Mouse (Mus musculus): ENCODE measurements around the gene Aff4. TPM values are rescaled to one million over a fixed set of nuclear protein-coding genes. Genes with fewer than 3 reads are reported as not detected.
A peak's percentile ranks its signal among the peaks of the same experiment; 100 is the strongest.
"Not testable (repeated sequence)": the region's sequence is repeated elsewhere in the genome, so short reads cannot be mapped to it uniquely, and the experiment has no call there.

Aff4 gene
- total RNA-seq, 2 experiments from 2014 or later, result 127 to 129 TPM

DNA sequence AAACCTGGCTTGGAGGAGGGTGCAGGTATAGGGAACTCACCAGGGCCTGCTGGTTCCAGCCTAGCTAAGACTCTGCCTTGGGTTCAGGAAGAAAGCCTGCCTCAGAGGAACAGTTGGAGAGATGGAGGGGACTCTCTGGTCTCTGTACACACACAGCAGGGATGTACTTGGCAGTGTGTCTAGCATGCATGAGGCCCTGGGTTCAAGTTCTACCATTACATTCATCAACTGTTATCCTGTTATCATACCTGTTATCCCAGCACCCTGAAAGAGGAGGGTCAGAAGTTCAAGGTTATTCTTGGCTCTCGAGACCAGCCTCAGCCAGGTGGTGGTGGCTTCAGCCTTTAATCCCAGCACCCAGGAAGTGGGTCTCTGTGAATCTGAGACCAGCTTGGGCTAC lies 13.7 kb upstream of the Aff4 start:
- DNase-seq, result no peak
- intact Hi-C loops (cut with DNase I), result no loop called here

DNA sequence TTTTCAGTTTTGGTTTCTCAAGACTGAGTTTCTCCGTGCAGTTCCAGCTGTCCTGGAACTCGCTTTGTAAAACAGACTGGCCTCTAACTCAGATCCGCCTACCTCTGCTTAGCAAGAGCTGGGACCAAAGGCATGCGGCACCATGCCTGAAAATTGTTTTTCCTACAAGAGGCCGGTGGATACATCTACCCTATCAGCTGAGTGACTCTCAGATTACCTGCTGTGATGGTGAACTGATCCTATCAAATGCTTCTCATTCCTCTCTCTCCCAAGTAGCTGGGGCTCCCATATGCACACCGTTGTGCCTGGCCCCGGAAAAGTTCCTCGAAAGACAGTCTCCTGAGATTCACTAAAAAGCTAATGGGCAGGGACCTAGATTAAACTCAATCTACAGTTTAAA lies 12.9 kb upstream of the Aff4 start:
- intact Hi-C loops (cut with DNase I), result no loop called here
- DNase-seq, result no peak

DNA sequence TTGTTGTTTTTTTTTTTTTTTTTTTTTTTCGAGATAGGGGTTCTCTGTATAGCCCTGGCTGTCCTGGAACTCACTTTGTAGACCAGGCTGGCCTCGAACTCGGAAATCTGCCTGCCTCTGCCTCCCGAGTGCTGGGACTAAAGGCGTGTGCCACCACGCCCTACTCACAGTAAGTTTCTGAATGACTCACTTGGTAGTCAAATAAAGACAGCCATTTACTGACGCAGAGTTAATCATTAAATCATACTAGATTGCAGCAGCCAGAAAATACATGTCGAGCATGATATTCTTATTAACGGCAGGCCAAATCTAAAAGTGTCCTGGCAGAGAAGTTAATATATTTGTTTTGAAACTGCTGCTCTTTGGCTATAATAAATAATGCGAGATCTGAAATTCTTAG lies 9.6 kb upstream of the Aff4 start:
- intact Hi-C loops (cut with DNase I); DNase-seq: not testable (repeated sequence)

DNA sequence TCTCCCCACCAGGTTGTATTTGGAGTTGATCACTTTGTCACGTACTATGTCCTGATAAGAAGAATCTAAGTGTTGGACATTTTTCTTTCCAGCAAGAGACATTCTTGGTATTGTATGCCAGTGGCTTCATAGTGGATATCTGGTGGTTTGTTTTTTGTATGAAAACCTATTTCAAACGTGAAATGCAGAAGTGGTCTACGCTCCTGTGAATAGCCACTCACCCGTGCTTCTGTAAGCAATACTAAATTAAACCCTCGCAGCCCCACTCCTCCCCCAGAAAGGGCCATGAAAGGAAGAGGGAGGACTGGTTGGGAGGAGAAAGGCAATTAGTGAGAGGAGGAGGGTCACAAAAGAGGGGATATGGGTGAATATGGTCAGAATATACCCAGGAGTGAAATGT lies 7.9 kb upstream of the Aff4 start:
- no peak for DNase-seq
- intact Hi-C loops (cut with DNase I), result no loop called here

DNA sequence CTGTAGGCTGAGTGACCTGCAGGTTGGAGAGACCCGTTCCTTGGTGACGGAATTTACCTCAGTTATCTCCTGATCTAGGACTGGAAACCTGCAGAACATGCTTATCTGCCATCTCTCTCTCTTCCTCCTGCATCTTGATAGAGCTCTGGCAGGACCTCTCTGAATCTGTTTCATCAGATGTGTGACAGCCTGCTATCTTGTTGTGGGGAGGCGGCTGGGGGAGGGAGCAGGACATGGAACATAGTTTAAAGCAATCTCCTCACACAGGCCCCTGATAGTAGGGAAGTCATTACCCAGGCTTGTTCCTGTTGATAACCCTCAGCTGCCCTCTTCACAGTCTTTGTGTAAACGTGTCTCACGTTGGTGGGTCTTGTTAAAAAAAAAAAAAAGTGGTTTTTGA lies 5.3 kb upstream of the Aff4 start:
- intact Hi-C loops (cut with DNase I), result loop anchor here (5.0 kb wide), 1 partner anchor 33 kb away; no protein-coding TSS in a partner anchor

DNA sequence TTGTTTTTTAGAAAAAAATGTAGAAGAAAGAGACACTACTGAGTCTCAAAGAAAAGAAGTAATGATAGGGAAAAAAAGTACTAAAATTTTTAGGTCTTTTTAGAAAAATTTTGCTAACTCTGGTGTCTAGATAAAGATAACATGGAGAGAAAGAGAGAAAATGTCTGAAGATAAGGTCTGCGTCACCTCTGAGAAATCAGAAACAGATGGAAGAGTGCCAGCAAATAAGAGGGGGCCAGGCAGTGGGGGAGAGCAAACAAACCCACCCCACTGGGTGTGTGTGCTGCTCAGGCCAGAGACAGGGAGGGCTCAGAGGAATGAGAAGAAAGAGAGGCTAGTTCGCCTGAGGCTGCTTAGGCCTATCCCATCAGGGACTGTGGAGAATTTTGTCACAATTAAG lies 4.9 kb upstream of the Aff4 start:
- DNase-seq, result no peak
- intact Hi-C loops (cut with DNase I), result loop anchor here (5.0 kb wide), 1 partner anchor 33 kb away; no protein-coding TSS in a partner anchor

More for the DNA sequence above, 5.3 kb upstream of the Aff4 start:
- no peak for DNase-seq

DNA sequence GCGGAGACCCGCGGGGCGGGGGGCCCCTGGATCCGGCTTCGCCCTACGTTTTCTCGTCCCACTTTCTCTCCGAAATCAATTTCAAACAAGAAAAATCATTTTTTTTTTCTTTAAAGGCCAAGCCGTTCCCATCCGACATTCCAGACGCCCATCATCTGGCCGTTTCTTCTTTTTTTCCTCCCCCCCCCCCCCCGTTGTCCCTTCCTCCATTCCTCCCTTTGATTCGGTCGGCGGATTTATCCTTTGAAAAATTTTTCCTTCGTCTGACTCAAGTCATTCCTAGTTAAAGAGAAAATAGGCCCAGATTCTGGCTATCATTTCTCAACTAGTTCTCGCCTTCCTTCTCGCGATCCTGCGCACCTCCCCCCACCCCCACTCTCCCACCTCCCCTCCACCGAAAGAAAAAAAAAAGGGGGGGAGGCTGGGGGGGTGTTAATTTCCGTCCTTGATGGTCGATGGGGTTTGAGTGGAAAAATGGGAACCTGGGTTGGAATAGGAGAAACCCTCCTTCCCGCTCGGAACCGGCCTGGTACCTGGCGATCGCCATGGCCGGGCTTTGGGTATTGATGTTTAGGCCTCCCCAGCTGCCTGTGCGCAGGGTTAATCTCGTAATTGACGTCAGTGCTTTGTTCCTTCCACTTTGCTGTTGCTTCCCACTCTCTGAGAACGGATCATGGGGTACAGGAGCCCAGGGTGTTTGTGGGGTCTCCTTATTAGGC lies 750 bp downstream of the Aff4 start:
- peak; percentile 71 to 74 for DNase-seq
- intact Hi-C loops (cut with DNase I), result loop anchor here (2.0 kb wide), 2 partner anchors 27 to 53 kb away; partner anchors contain the start of gene Zcchc10

DNA sequence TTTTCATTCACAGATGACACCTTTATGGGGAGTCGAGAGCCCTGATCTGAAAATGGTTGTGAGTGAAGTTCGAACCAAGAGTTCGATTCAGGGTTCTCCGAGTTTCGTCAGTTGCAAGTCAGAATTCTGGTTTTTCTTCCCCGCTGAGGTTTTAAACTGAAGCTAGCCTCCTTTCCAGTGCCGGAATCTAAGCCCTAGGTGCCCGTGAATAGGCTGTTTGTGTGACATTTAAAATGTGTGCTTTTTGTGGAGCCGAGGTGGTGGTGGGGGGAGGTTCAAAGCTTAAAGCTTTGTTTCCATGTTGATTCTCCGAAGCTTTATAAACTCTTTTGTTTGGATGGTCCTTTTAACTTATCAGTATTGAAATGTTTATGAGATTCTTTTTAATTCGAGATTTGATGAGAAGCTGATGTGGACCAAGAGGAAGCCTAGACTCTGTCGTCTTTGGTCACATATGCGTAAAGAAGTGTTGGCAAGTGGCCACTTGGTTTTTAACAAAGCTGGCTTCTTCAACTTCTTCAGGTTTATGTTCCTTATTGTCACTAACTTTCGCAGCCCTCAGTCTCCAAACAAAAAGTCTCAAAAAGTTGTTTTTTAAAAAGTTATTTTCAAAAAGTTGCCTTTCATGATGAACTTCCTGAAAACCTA lies 1.4 kb downstream of the Aff4 start:
- intact Hi-C loops (cut with DNase I), result loop anchor here (2.0 kb wide), 2 partner anchors 27 to 53 kb away; partner anchors contain the start of gene Zcchc10
- DNase-seq, result peak; percentile 24 to 25

DNA sequence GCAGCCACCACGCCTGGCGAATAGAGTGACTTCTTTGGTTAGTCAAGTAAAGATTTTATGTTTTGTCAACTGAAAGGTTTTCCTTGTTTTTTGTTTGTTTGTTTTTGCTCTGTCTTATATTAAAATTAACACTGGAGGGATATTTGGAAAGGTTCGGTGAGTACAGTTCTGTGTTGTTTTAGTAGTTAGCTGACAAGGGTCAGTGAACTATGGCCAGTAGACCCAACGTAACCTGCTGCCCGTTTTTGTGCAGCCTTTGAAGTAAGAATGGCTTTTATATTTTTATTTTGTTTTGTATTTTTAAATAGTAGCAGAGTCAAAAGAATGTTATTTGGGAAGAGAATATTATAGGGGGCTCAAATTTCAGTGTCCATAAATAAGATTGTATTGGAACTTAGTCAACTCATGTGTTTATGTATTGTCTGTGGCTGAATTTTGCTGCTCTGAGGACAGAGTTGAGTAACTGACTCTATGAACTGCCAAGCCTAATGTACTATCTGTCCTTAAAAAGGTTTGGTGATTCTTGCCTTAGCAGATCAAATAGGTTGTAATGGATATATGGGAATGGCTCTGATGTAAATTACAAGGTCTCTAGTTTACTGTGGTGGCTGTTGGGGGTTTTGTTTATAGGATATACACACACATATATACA lies 8.0 kb downstream of the Aff4 start:
- DNase-seq, result no peak
- intact Hi-C loops (cut with DNase I), result no loop called here

DNA sequence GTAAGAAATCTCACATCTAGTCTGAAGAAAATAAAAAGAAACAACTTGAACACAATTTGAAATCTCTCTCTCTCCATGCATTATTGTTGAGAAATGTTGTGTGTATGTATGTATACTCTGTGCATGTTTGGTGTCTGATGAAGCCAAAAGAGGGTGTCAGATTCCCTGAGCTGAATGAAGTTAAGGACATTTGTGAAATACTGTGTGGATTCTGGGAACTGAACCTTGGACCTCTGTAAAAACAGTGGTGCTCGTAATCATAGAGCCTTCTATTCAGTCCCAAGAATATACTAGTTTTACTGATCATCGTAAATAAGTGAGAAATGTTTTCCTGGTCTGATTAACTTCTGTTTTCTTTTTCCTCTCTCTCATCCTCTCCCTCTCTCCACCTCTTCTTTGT lies 16.4 kb downstream of the Aff4 start:
- no peak for DNase-seq
- intact Hi-C loops (cut with DNase I), result no loop called here

DNA sequence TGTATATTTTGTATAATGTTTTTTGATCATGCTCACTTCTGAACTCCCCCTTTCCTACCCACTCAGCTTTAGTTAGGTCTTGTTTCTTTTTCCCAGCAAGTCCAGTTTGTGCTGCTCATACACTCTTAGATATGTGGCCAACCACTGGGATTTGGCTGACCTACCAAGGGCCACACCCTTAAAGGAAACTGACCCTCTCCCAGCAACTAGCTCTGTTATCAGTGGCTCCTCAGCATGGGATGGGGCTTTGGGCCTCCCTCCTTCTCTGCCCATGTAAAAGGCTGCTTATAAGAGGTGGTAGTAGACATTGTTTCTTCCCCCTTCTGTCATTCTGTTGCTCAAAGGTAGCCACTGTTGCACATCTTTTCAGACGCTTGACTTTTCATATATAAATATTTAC lies 28.3 kb downstream of the Aff4 start:
- peak; percentile 14 to 18 for DNase-seq
- intact Hi-C loops (cut with DNase I), result no loop called here

DNA sequence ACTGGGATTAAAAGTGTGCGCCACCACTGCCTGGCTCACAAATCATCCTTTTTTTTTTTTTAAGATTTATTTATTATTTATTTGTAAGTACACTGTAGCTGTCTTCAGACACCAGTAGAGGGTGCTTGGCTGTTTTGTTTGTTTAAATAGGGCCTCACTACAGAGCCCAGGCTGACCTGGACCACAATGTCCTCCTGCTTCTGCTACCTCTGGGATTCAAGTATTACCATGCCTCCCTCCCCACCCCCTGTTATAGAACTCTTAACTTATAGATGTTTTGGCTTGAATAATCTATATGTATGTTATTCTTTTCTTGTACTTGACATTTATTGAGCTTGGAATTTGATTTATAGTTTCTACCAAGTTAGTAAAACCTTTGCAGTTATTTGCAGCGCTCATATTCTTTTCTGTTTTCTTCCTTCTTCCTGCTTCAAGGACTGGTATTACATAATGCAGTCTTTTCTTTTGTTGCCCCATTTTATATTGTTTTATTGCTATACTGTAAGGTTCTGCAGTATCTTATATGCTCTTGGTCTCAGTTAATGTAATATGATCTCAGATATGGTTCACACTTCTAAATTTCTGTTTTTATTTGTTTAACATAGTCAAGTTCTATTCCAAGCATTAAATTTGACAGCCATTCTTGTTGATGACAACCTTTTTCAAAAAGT lies 33.3 kb downstream of the Aff4 start:
- DNase-seq, result no peak
- intact Hi-C loops (cut with DNase I), result no loop called here

DNA sequence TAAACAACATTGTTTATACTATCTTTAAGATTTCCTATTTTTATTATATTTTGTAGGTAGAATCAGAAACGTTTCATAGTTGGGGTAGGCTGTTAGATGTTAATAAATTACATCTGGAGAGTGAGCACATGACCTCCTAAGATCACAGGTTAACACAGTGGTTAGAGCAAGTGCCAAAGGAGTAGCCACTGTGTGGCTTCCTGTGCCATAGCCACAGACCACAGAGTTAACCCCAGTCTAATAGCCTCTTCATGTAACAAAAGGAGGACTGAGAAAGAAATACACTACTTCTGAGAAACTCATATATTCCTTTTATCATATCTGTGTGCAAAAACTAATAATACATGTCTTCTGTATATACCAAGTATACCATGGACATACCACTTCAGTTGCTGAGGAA lies 43.2 kb downstream of the Aff4 start:
- intact Hi-C loops (cut with DNase I), result no loop called here
- no peak for DNase-seq

DNA sequence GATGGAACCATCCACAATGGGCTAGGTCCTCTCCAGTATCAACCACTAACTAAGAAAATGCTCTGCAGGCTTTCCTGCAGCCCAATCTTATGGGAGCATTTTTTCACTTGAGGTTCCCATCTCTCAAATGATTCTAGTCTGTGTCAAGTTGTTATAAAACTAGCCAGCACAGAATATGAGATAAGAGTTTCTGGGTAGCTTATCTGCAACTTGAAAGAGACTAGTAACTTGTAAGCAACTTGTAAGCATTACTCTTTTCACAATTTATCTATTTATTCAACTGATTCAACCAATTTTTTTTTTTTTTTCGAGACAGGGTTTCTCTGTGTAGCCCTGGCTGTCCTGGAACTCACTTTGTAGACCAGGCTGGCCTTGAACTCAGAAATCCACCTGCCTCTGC lies 53.0 kb downstream of the Aff4 start:
- intact Hi-C loops (cut with DNase I), result loop anchor here (5.0 kb wide), 1 partner anchor 116 kb away; no protein-coding TSS in a partner anchor
- no peak for DNase-seq

DNA sequence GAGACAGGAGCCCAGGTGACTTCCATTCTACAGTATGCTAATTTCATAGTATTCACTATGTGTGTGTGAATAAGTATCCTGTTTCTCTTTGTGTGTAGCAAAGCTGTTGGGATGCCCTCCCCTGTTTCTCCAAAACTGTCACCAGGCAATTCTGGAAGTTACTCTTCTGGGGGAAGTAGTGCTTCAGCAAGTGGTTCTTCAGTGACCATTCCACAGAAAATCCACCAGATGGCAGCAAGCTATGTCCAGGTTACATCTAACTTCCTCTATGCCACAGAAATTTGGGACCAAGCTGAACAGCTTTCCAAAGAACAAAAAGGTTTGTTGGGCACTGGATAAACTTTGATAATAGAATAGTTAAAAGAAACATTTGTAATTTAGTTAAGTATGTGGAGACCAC lies 61.1 kb downstream of the Aff4 start:
- peak in 1 of 2 experiments; percentile 40 for DNase-seq
- intact Hi-C loops (cut with DNase I), result loop anchor here (5.0 kb wide), 1 partner anchor 56 kb away; no protein-coding TSS in a partner anchor

DNA sequence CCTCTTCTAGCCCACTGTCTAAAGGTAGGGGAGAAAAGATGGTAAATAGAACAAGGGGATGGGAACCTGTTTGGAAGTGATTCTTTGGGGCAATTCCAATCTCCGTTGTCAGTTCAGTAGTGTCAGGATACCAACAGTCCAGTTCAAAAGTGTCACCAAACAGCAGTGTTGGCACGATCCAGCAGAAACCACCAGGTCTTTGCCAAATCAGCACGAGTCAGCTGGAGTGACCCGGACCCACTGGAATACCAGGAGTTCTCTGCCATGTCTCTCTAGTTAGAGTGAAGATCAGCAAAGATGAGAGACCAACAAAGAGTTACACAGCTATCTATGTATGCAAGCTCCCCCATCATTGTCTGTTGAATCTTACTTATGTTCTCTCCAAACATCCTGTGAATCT lies 63.2 kb downstream of the Aff4 start:
- no peak for DNase-seq
- intact Hi-C loops (cut with DNase I), result loop anchor here (5.0 kb wide), 1 partner anchor 53 kb away; no protein-coding TSS in a partner anchor

DNA sequence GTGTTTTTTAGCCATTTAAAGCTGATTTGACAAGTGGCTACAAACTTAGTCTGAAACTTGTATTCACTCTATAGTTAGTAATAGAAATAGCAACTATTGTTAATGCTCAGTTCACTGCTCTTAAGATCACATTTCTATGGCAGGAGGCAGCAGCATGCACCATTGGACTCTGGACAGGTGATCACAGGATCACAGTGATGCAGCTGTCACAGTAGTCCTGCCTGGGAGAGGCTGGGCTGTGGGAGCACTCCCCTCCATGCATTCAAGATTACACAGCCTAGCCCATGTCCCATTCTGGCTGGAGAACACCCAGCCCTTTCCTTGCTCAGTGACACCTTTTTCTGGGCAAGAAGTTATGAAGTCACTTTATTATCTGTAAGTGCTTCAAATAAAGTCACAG lies 67.4 kb downstream of the Aff4 start:
- no peak for DNase-seq
- intact Hi-C loops (cut with DNase I), result no loop called here

DNA sequence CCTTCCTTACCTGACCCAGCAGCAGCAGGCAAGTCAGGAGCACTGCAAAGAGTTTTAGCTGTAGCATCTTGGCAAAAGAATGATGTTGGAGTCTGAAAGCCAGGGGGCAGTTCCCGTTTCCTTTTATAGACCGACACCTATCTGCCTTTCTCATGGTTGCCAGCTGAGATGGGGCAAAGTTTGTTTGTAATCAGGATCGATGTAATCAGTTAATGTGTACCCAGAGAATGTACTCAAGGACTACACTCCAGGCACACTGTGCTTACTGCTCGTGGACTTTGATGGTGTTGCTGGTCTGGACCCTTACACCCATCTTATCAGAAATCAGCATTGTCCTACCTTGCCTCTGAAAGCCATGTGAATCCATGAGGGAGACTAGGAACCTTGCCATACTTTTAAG lies 72.4 kb downstream of the Aff4 start, which contains the start of gene Leap2:
Gene Leap2 (minus strand): TSS at position 135 of the 400 bp plus-strand sequence.
- no peak for DNase-seq
- intact Hi-C loops (cut with DNase I), result no loop called here

DNA sequence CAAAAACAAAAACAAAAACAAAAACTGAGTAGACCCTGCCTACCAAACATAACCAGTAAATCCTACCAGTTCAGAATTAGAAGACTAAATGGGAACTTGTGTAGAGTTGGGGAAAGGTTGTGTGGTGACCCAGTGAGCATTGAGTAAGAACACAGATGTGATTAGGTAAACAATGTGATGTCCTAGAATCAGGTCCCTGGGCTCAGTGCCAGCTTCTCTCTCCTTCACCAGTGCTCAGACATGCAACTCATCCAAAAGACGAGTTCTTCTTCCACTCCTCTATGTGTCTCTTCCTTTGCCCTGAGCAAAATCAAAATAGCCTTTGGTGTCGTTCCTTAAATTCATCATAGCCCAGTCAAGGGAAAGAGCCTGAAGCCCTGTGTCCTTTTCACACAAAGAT lies 74.2 kb downstream of the Aff4 start:
- intact Hi-C loops (cut with DNase I), result no loop called here
- DNase-seq, result no peak

DNA sequence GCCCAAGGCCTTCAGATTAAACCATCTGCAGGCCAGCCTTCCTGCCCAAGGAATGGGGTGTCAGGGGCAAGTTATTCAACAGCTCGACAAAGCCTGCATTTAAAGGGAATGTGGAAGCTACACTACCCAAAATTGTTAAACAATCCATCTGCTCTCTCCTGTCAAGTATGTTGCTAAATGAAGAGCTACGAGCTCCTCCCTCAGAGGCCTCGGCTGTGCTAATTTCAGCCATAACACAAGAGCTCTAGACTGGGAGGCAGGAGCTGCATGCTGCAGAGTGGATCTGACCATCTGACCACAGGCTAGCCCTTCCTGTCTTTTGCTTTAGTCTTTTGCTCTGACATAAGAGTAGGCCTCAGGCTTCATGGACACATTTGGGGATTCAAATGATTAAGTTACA lies 74.6 kb downstream of the Aff4 start:
- intact Hi-C loops (cut with DNase I), result no loop called here
- DNase-seq, result no peak

DNA sequence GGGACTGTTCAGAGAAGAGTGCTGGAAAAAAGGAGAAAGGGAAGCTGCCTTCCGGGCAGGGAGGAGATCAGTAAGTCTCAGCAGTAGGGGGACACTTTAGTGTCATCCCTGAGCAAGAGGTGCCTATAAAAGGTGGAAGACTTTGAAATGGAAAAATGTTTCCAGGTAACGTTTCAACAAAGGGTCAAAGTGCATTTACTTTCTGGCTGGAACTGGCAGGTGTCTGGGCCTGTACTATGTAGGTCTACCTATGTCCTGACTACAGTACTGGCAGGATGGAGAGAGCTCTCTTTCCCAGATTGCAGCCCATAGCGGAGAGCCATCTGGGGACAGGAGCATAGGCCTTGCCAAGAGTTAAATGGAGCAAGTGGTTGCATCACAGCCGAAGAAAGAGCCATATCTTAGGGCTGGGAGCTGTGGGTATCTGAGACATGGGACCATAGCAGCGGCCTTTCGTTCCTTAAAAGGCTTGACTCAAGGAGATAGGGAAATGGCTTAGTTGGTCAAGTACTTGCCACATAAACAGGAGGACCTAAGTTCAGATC lies 75.2 kb downstream of the Aff4 start:
- intact Hi-C loops (cut with DNase I), result no loop called here

More for the DNA sequence above, 75.2 kb downstream of the Aff4 start:
- no peak for DNase-seq
